ENCODE assay signal across 8 mouse cellular contexts in genomic region chr9:78587218-78587883, GRCm38 (mm10). TPM values are rescaled to one million over a fixed set of nuclear protein-coding genes. Genes with fewer than 3 reads are reported as not detected.
DNase-seq lines count a peak whose midpoint lies in the region; ATAC-seq and TF ChIP-seq lines count a peak whose summit lies in the region.

No protein-coding gene starts in this region.

- no peaks in the 10 kb centered on the region for H3K9me3 ChIP-seq in hindbrain, embryonic 10.5 days
- H3K9me3 ChIP-seq in liver, embryonic 12.5 days (replicated peaks), result no peaks in the 10 kb centered on the region

- H3K4me1 ChIP-seq in hindbrain, embryonic 10.5 days (replicated peaks), result peaks cover 13% of the 10 kb centered on the region
- H3K4me1 ChIP-seq in liver, embryonic 12.5 days, result peaks cover 34% of the 10 kb centered on the region

- H3K27me3 ChIP-seq in hindbrain, embryonic 10.5 days (ENCODE audit: insufficient read depth, poor library complexity, severe bottlenecking), result no peaks in the 10 kb centered on the region; the same call in 1 of the 2 replicates
- H3K27me3 ChIP-seq in liver, embryonic 12.5 days (replicated peaks), result no peaks in the 10 kb centered on the region
- no peaks in the 10 kb centered on the region for H3K27me3 ChIP-seq in myocyte (ENCODE audit: control insufficient read depth, insufficient read depth, insufficient read length)

- WGBS in hindbrain, embryonic 10.5 days, result 2% methylated on average over 31 of the region's 31 CpGs
- WGBS in liver, embryonic 12.5 days (ENCODE audit: insufficient replicate concordance), result under 1% methylated on average over 31 of the region's 31 CpGs

- no peak for TF ChIP-seq POLR2A in myocyte (IDR thresholded peaks at IDR 0.05; ENCODE audit: insufficient read length, low read depth)

- peak overlapping the region; percentile 91 for H3K27ac ChIP-seq in hindbrain, embryonic 10.5 days
- H3K27ac ChIP-seq in liver, embryonic 12.5 days, result peak overlapping the region; percentile 74

- H3K4me3 ChIP-seq in hindbrain, embryonic 10.5 days, result peak overlapping the region; percentile 82
- peak overlapping the region; percentile 82 for H3K4me3 ChIP-seq in liver, embryonic 12.5 days
- peak overlapping the region; percentile 38 for H3K4me3 ChIP-seq in myocyte

- peak overlapping the region; percentile 80 for H3K9ac ChIP-seq in liver, embryonic 12.5 days

- H3K36me3 ChIP-seq in hindbrain, embryonic 10.5 days, result peaks cover 12% of the 10 kb centered on the region; the same call in 1 of the 2 replicates
- no peaks in the 10 kb centered on the region for H3K36me3 ChIP-seq in liver, embryonic 12.5 days
- no peaks in the 10 kb centered on the region for H3K36me3 ChIP-seq in myocyte (ENCODE audit: control insufficient read depth, insufficient read depth)

- peak; percentile 23 for DNase-seq in embryo, embryonic 10 days (ENCODE audit: low spot score)
- no peak for DNase-seq in embryo, embryonic 11 days
- peak; percentile 45 for DNase-seq in 3T3-L1 (ENCODE audit: low read depth, low spot score)
- DNase-seq in c-Kit-positive CD71-negative TER-119-negative erythroid progenitor cells, embryonic 14.5 days (ENCODE audit: low read depth), result peak; percentile 20
- DNase-seq in hindbrain, embryonic 10.5 days (ENCODE audit: low spot score), result no peak
- no peak for DNase-seq in right cerebral cortex, postnatal 25 days

- H3K79me2 ChIP-seq in myocyte (ENCODE audit: control insufficient read depth, insufficient read depth), result no peaks in the 10 kb centered on the region

- peak; percentile 56 for ATAC-seq in liver, embryonic 12.5 days

- peak overlapping the region; percentile 94 for H3K4me2 ChIP-seq in liver, embryonic 12.5 days
- H3K4me2 ChIP-seq in myocyte (ENCODE audit: low read depth), result peak overlapping the region; percentile 85

- H3ac ChIP-seq in myocyte (ENCODE audit: control insufficient read depth, insufficient read length), result peak overlapping the region; percentile 58

TF ChIP-seq in myocyte, 11 proteins besides CTCF, POLR2A, EP300 and RAD21:
- TF ChIP-seq CEBPB (IDR thresholded peaks at IDR 0.05; ENCODE audit: insufficient read depth, poor library complexity, severe bottlenecking), result peak; percentile 48; the same call in 1 of the 2 replicates
- no peak for TF ChIP-seq POLR2AphosphoS2 (IDR thresholded peaks at IDR 0.05; ENCODE audit: insufficient read length, low read depth)

RNA-seq across cellular contexts. Expression of gene Slc17a5, which starts 0.5 kb away (rescaled TPM):
- 10.0 and 10.4 TPM in 2 replicates for polyA plus RNA-seq in hindbrain, embryonic 10.5 days (2016; fragmentation: Nextera tagmentation; extraction: Ambion mirVana)
- polyA plus RNA-seq in liver, embryonic 12.5 days (2016; fragmentation: Nextera tagmentation; extraction: Ambion mirVana), result 5.6 and 6.0 TPM in 2 replicates
- polyA plus RNA-seq in myocyte (2012; fragmentation: generic; extraction: Trizol), result 4.7 TPM

RNA-seq across cellular contexts. Expression of gene Cd109, which starts 28.0 kb away (rescaled TPM):
- polyA plus RNA-seq in hindbrain, embryonic 10.5 days (2016; fragmentation: Nextera tagmentation; extraction: Ambion mirVana), result 3.7 and 4.6 TPM in 2 replicates
- polyA plus RNA-seq in liver, embryonic 12.5 days (2016; fragmentation: Nextera tagmentation; extraction: Ambion mirVana), result 0.38 and 0.50 TPM in 2 replicates
- 5.3 TPM for polyA plus RNA-seq in myocyte (2012; fragmentation: generic; extraction: Trizol)

Comparison
In these comparisons a context has a peak if more than half of its experiments do, and no peak if none do; other contexts are left out.
1. DNase-seq: peak in embryo, embryonic 10 days (single experiment), 3T3-L1 (single experiment) and c-Kit-positive CD71-negative TER-119-negative erythroid progenitor cells, embryonic 14.5 days (single experiment); none in embryo, embryonic 11 days (single experiment), hindbrain, embryonic 10.5 days (single experiment) and right cerebral cortex, postnatal 25 days (single experiment).
2. Peak in every context shown above with its lines, with median percentiles within 50 percentile points of each other: H3K4me3 ChIP-seq.